Mouse (Mus musculus) forebrain, embryonic 16.5 days (tissue): Measurements from ENCODE around the gene Tspan31. TPM values are rescaled to one million over a fixed set of nuclear protein-coding genes. Genes with fewer than 3 reads are reported as not detected.

Source experiments
- ATAC-seq: fragments of 200-750 bp; cut with Nextera tagmentation; 2 replicates; pipeline ENCODE4 v1.8.0; 2017; ENCODE audit warnings: mild to moderate bottlenecking, moderate library complexity
- H3K27ac ChIP-seq: fragments of 300-500 bp; sonication (generic); 2 replicates; pipeline ENCODE4 v1.5.1; 2014; ENCODE audit warnings: low read length, control low read depth
- H3K27me3 ChIP-seq: fragments of 300-500 bp; sonication (generic); replicated peaks from 2 replicates; pipeline ENCODE4 v1.6.1; 2014; ENCODE audit warnings: low read length; ENCODE audit not compliant: control insufficient read depth, insufficient read depth
- H3K36me3 ChIP-seq: fragments of 300-500 bp; sonication (generic); 2 replicates; pipeline ENCODE4 v1.6.1; 2014; ENCODE audit not compliant: control insufficient read depth, insufficient read depth
- H3K4me1 ChIP-seq: fragments of 300-500 bp; sonication (generic); replicated peaks from 2 replicates; pipeline ENCODE4 v1.6.1; 2014; ENCODE audit warnings: low read length; ENCODE audit not compliant: control insufficient read depth, insufficient read depth
- H3K4me2 ChIP-seq: fragments of 300-500 bp; sonication (generic); 2 replicates; pipeline ENCODE4 v1.6.1; 2014; ENCODE audit warnings: mild to moderate bottlenecking, low read length, control low read depth
- H3K4me3 ChIP-seq: fragments of 300-500 bp; sonication (generic); replicated peaks from 2 replicates; pipeline ENCODE4 v1.5.1; 2014; ENCODE audit warnings: mild to moderate bottlenecking, low read length, control low read depth
- H3K9ac ChIP-seq: fragments of 300-500 bp; sonication (generic); replicated peaks from 2 replicates; pipeline ENCODE4 v1.6.1; 2014; ENCODE audit warnings: low read depth, low read length, control low read depth
- H3K9me3 ChIP-seq: fragments of 300-500 bp; sonication (generic); 2 replicates; pipeline ENCODE4 v1.6.1; 2016; ENCODE audit warnings: low read length; ENCODE audit not compliant: control insufficient read depth
- WGBS: fragments of 180-500 bp; shearing (Covaris S2); extraction: QIAGEN DNeasy Blood & Tissue Kit; methylation state at CpG from one replicate; pipeline ENCODE4 v1.1.7; 2014; 5-methylcytosine and 5-hydroxymethylcytosine counted together
- polyA plus RNA-seq: library from polyadenylated mRNA; unstranded; fragments of >200 nt; fragmentation: Nextera tagmentation; extraction: Ambion mirVana; gene quantifications from 2 replicates; pipeline ENCODE4 v1.2.1, GENCODE M21; 2015

Gene Tspan31
- polyA plus RNA-seq, 1 experiment from 2014 or later = 120 TPM

- H3K4me3 ChIP-seq = no peak overlapping the region
- H3K4me2 ChIP-seq = no peak overlapping the region
- H3K27ac ChIP-seq = no peak overlapping the region
- peaks cover 38% of the 10 kb centered on the region for H3K27me3 ChIP-seq
- 0 out of 2 replicates have a peak, but pooled peaks cover 6% of the 10 kb centered on the region for H3K4me1 ChIP-seq
- ATAC-seq = no peak
- no peak overlapping the region for H3K9ac ChIP-seq
- 15% methylated on average over 10 of the region's 10 CpGs for WGBS
- H3K9me3 ChIP-seq = no peaks in the 10 kb centered on the region
- peaks cover 6% of the 10 kb centered on the region for H3K36me3 ChIP-seq
Observed at GRCm38 (mm10) chr10:127050119-127050474, 20.0 kb downstream of the Tspan31 start.

GRCm38 (mm10) chr10:127049395-127050118 is 20.5 kb downstream of the Tspan31 start:
- Histone ChIP-seq H3K27ac (no peak overlapping the region), H3K4me1 (0 out of 2 replicates have a peak, but pooled peaks cover 4% of the 10 kb centered on the region), H3K4me2 (no peak overlapping the region), H3K9me3 (no peaks in the 10 kb centered on the region), H3K9ac (no peak overlapping the region), H3K27me3 (peaks cover 38% of the 10 kb centered on the region), H3K36me3 (0 out of 2 replicates have a peak, but pooled peaks cover 2% of the 10 kb centered on the region), H3K4me3 (no peak overlapping the region)
- 3% methylated on average over 29 of the region's 29 CpGs for WGBS
- no peak for ATAC-seq

GRCm38 (mm10) chr10:127048608-127049394 is 21.3 kb downstream of the Tspan31 start:
- Histone ChIP-seq H3K4me2 (no peak overlapping the region), H3K4me3 (no peak overlapping the region), H3K4me1 (0 out of 2 replicates have a peak, but pooled peaks cover 4% of the 10 kb centered on the region), H3K36me3 (no peaks in the 10 kb centered on the region), H3K27ac (no peak overlapping the region), H3K9ac (no peak overlapping the region), H3K9me3 (no peaks in the 10 kb centered on the region), H3K27me3 (peaks cover 38% of the 10 kb centered on the region)
- no peak for ATAC-seq
- 5% methylated on average over 35 of the region's 35 CpGs for WGBS

- peaks cover 4% of the 10 kb centered on the region; the same call in 1 of the 2 replicates for H3K4me1 ChIP-seq
- no peak for ATAC-seq
- H3K9ac ChIP-seq = no peak within 1 kb of the TSS
- no peak within 1 kb of the TSS for H3K27ac ChIP-seq
- H3K4me3 ChIP-seq = no peak within 1 kb of the TSS
- 17% methylated on average over 5 of the region's 5 CpGs for WGBS
- peaks cover 38% of the 10 kb centered on the region for H3K27me3 ChIP-seq
- H3K36me3 ChIP-seq = no peaks in the 10 kb centered on the region
- no peaks in the 10 kb centered on the region for H3K9me3 ChIP-seq
- no peak within 1 kb of the TSS for H3K4me2 ChIP-seq
Observed at GRCm38 (mm10) chr10:127047954-127048353, 22.1 kb downstream of the Tspan31 start, which contains the start of gene Cyp27b1. Cyp27b1 (plus strand) TSS chr10:127048250.

- Histone ChIP-seq H3K27ac (no peak overlapping the region), H3K9me3 (no peaks in the 10 kb centered on the region), H3K4me1 (peaks cover 12% of the 10 kb centered on the region), H3K4me3 (no peak overlapping the region), H3K27me3 (peaks cover 11% of the 10 kb centered on the region; the same call in 1 of the 2 replicates), H3K36me3 (no peaks in the 10 kb centered on the region), H3K9ac (no peak overlapping the region), H3K4me2 (no peak overlapping the region)
- no peak for ATAC-seq
- 88% methylated on average over 6 of the region's 6 CpGs for WGBS
Observed at GRCm38 (mm10) chr10:127043187-127043586, 26.9 kb downstream of the Tspan31 start.

GRCm38 (mm10) chr10:127042468-127043115 is 27.5 kb downstream of the Tspan31 start:
- Histone ChIP-seq H3K4me1 (peaks cover 12% of the 10 kb centered on the region), H3K9me3 (no peaks in the 10 kb centered on the region), H3K27me3 (peaks cover 5% of the 10 kb centered on the region; the same call in 1 of the 2 replicates), H3K4me2 (peak overlapping the region; percentile 97), H3K27ac (no peak overlapping the region), H3K4me3 (peak overlapping the region; percentile 64), H3K9ac (peak overlapping the region; percentile 71; the same call in 1 of the 2 replicates), H3K36me3 (no peaks in the 10 kb centered on the region)
- WGBS = 19% methylated on average over 5 of the region's 5 CpGs
- no peak for ATAC-seq

- Histone ChIP-seq H3K27ac (no peak overlapping the region), H3K27me3 (0 out of 2 replicates have a peak, but pooled peaks cover 2% of the 10 kb centered on the region), H3K36me3 (no peaks in the 10 kb centered on the region), H3K4me3 (peak overlapping the region; percentile 64), H3K9ac (peak overlapping the region; percentile 71), H3K4me1 (peaks cover 12% of the 10 kb centered on the region), H3K9me3 (no peaks in the 10 kb centered on the region), H3K4me2 (peak overlapping the region; percentile 97)
- WGBS = under 1% methylated on average over 44 of the region's 44 CpGs
- peak; percentile 88 for ATAC-seq
Observed at GRCm38 (mm10) chr10:127041774-127042338, 28.2 kb downstream of the Tspan31 start.

GRCm38 (mm10) chr10:127041274-127041766 is 28.7 kb downstream of the Tspan31 start, which contains the start of the genes Mettl1 and Eef1akmt3:
Mettl1 (plus strand) TSS chr10:127041414.
Eef1akmt3 (minus strand) TSS chr10:127041513.
- Histone ChIP-seq H3K4me1 (peaks cover 12% of the 10 kb centered on the region), H3K36me3 (no peaks in the 10 kb centered on the region), H3K9ac (peak within 1 kb of the TSS; percentile 71), H3K27ac (no peak within 1 kb of the TSS), H3K27me3 (0 out of 2 replicates have a peak, but pooled peaks cover 2% of the 10 kb centered on the region), H3K9me3 (no peaks in the 10 kb centered on the region), H3K4me2 (peak within 1 kb of the TSS; percentile 97), H3K4me3 (peak within 1 kb of the TSS; percentile 64)
- ATAC-seq = peak; percentile 65
- WGBS = under 1% methylated on average over 28 of the region's 28 CpGs
